Mouse (Mus musculus) adrenal gland, adult 2 months (tissue): ENCODE measurements around the gene Pkib. TPM values are rescaled to one million over a fixed set of nuclear protein-coding genes. Genes with fewer than 3 reads are reported as not detected.

ENCODE experiments used
- DNase-seq: peaks from one replicate; pipeline ENCODE4 v3.0.0; 2021
- polyA plus RNA-seq: library from polyadenylated mRNA; depleted of rRNA; stranded (reverse); fragments of >200 nt; gene quantifications from 2 replicates; pipeline ENCODE4 v1.2.3, GENCODE M21; 2012; rRNA removed
- total RNA-seq, 2 experiments: library from RNA; stranded (reverse); gene quantifications; 2 replicates each; pipeline ENCODE4 v1.2.3; 2021

The Pkib gene
- total and polyA plus RNA-seq, 3 experiments: 0.42 to 2.3 (median 0.98) TPM

DNA sequence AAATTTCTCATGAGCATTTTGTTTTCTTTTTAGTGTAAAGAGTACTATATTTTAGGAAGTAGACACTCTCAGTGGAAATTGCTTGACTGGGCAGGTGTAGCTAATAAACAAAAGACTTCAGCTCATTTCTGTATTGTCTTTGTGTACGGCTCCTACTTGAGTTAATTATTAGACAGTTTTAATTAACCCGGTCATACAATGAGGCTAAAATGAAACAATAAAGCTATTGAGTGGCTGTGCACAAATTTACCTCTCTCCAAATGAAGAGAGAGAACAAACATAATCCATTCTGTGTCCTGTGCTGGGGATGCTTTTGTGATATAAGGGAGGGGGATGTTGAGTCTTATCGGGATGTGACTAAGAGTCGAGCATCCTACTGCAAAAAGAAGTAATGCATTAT lies 109.0 kb downstream of the Pkib start:
- DNase-seq: no peak

DNA sequence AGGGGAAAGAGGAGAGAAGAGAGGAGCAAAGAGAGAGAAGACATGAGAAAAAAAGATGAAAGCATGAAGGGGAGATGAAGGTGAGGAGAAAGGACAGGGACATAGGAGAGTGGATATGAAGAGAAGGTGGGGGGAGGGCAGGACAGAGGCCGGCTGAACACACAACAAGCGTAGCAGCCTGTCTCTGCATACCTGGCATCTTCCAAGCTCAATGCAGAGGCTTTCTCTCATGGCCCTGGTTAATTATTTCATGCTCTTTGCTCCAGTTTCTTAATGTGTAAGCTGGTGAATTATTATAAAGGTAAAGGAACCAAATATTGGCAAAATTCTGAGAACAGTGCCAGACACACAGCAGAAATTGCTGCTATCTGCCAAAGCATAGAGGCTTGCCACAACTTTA lies 109.6 kb downstream of the Pkib start:
- DNase-seq: no peak

DNA sequence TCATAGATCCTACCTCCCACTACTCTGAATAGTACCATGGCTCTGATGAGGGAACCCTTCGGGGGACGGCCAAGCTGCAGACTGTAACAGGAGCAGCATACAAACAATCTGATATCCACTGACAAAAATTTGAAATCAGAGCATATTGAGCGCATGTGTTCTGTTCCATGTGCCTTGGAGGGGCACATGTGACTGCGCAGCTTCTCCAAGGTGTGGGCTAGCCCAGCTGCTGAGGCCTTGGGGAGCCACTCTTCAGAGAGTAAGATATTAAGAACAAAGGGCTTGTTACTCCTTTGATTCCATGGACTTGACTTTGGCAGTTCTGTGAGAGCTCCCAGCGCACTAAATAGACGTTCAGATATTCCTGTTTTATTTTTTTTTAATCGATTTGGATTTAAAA lies 111.3 kb downstream of the Pkib start:
- DNase-seq: no peak

DNA sequence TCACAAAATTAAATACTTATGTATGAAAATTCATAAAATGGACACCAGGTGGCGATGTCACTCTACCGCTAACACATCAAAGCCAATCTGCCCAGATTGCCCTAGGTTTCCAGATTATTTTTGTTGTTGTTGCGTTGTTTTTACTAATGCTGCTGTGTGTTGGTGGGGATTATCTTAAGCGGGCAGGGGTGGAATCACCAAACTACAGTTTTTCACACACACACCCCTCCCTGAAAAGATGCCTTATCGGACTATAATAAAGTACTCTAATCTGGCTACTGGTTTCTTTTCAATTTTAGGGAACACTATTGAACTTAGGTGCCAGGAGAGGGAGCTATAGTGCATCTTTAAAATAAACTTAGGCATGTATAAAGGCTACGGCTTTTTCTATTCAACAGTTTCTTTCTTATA lies 111.8 kb downstream of the Pkib start:
- DNase-seq: peak; percentile 31

DNA sequence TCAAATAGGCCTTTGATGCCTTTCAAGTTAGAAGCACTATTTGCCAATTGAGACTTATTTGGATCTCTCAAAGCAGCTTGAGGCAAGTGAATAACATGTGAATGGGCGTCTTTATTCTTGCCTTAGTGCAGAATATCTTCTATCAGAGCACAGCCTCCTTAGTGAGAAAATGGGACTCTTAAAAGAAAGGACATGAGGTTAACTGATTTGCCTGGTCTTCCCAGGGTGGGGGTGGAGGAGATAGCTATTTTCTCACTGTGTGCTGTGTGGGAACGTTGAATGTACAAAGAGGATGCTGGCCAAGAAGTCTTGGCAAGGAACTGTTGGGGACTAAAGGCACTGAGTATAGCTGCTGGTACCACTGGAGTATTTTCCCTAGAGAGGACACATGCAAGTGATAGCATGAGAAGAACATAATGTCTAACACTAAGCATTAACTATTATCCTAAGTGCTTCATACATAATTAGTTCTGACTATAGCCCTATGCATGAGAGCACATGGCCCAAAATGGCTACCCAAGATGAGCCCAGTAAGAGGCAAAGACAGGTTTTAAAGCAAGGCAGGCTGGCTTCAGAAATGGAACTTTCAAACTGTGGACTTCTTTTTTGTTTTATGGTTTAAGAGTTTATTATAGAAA lies 112.5 kb downstream of the Pkib start:
- DNase-seq: no peak

DNA sequence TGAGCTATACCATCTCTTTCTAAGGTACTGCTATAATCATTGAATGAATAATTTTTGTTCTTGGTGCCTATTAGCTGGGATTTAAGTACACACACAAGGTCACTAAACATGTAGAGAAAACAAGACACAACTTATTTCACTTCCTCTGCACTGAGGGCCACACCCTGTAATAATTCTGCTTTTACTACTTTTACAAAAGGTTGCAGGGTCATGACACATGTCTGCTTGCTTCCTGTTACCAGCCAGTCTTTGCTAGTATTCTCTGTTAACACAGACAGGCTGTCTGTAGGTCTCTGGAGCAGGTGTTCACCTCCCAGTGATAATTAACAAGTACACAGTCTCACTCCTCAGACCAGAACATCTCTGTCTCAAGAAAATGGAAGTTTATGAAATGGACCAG lies 113.7 kb downstream of the Pkib start:
- no peak for DNase-seq

DNA sequence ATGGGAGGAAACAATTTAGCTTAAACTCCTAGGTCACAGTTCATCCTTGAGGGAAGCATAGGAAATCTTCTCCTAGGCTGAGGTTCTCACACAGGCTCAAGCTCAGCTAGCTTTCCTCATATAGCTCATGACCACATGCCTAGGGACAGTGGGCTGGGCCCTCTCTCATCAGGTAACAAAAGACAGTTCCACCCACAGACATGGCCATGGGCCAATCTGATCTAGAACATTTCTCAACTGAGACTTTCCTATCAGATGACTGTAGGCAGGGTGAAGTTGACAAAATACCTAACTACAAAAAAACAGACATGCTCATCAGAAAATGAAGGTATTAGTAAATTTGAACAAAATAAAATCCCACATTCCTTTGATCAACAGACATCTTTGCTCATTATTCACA lies 115.3 kb downstream of the Pkib start:
- DNase-seq: no peak

DNA sequence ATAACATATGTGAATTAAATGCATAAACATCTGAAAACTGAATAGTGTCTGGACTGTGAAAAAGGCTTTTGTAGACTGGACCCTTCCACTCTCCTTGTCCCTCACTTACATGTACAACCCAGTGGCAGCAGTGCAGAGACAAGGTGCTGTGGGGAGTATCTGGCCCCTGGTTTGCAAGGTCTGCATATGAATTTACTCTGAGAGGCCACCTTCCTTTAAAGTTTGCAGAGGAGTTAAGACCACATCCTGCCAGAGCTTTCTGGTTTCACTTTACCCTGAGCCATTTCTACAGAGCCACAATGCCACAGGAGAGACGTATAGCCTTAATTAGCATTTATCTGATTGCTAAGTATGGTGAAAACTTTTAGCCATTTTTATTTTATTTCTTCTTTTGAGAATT lies 121.6 kb downstream of the Pkib start:
- no peak for DNase-seq

DNA sequence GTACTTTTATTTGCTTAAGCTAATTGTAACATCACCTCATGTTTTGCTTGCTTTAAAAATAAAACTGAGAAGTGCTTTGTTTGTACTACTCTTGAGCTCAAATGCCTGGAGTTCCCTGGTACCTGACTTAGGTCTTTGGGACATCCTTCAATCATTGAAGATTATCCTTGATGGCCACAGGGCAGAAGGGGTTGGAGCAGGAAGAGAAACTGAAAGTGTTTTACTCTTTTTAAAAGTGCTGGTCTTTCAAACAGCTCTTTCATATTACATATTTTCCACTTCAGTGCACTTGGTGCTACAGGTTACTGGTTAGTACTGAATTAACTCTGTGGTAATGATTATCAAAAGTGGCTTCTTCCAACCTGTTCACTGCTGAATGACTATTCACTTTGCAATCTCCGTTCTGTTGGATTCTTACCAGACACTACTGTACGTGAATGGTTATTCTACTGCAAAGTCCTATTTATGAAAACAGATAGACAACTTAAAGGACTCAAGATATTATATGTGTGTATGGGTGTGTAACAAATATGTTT lies 123.5 kb downstream of the Pkib start:
- DNase-seq: no peak

DNA sequence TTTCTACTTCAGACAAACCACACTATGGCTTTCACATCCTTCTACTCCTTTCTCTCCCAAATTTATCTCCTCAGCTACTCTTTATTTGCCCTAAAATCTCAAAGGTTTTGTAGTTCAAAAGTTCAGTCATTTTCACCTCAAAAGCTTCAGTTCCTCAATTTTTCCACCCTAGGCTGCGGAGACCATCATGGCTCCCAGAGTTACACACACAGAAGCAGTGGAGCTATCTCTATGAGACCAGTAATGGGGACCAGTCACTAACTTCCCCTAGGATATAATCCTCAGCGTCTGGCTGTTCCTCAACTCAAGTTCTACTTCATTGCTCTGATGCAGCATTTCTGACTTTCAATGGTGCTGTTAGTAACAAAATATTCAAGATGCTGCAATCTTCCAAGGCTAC lies 127.2 kb downstream of the Pkib start:
- no peak for DNase-seq

DNA sequence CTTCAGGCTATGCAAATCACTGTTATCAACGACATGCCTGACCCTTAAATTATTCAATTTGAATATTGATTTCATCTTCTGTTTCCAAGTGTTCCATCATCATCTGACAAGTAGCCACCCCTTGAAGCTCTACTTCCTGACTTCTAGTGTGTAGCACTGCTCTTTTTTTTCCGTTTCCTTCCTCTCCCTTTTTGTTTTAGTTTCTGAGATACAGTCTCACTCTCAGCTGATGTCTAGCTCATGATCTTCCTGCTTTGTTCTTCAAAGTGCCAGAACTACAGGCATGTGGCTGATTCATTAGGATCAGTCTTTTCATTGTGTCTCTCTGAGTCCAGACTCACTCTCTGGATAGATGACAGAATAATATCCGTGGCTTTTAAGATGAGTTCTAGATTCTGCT lies 128.9 kb downstream of the Pkib start:
- no peak for DNase-seq

DNA sequence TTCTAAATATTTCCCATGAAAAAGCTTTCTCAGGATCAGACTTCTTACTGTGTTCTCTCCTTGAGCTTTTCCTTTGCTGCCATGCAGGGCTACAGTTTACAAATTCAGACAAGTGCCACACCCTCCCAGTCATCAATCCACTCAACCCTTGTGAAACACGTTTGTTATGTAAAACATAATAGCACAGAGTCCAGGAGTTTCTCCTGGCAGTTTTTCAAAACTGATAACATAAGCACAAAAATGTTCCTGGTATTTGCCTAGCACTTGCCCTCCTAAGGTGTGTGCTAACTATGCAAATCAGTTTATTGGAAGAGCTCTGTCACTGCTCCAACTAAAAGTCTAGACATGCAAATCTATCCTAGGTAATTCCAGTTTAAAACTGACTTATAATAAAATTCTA lies 131.3 kb downstream of the Pkib start:
- DNase-seq: no peak

DNA sequence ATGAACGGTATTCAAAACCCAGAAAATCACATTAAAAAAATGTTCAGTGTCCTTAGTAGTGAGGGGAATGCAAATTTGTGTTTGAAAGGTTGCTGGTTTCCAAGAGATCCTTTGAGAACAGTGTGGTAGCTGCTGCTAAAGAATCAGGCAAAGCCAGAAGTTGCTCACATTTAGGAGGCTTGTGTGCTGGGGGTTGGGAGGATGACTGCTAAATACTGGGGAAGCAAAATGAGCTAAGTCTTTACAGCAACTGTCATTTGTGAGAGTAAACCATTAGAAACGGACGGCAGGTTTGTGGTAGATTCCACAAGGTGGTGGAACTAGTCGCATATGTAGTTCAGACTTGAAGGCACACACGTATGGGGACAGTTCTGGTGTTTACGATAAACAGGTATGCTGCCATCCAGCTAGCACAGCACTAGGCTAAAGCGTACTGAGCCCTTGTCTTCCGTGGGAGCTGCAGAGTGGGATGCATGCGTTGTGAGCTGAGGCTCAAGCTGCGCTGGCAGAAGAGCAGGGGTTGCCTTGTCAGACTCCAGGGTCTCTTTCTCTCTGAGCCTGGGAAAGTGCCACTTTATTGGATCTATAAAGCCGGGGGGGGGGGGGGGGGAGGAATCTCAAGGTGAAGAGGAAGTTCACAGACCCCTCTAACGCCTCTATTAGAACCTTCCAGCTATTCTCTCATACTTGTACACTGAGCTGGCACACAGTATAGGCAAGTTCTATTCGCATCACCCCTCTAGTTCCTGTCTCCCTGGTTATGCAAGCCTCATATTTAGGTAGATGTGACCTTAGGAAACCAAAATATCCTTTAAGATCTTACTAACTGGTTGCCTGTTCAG lies 151.7 kb downstream of the Pkib start:
- no peak for DNase-seq

DNA sequence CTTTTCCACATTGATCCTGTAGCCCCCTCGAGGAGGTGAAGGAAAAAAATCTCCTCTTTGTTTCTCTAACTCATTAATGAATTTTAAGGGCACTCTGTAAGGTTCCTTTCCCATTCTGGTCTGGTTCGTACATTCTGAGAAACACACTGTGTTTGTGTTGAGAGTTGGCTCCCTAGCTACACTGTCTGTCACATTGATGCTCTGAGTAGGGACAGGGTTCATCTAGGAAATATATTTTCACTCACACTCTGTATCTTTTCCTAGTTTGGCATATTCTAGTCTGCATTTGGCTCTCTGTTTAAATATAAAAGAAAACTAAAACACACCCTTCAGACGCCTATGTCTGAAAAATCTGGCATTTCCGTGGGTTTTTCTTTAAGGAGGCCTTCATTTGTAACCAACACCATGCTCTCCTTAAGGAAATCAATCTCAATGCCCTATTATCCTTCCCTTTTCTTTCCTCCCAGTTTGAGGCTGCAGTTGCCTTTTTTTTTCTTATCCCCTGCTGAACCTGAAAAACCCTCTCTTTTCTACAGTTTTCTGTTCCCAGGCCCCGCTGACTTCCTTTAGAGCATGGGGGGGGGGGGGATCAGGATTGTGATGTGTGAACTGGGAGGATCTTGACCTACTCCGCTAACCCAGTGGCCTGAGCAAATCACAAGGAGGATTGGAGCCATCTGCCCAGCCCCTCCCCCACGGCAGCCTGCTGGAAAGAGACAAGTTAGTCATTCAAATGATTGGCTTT lies 152.5 kb downstream of the Pkib start:
- DNase-seq: peak; percentile 79

DNA sequence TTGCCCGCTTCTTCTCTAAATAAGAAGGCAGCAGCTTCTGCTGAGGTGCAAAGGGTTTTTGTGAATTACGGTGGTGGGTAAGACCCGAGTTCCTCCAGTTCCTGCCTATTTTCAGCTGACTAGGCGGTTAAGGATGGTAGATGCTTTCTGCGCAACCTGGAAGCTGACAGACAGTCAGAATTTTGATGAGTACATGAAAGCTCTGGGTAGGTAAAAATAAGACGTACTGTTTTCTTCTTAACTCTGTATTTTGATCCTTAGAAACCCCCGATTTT lies 153.0 kb downstream of the Pkib start, which contains the start of gene Fabp7:
Gene Fabp7 (plus strand): TSS at position 6 of the 275 bp plus-strand sequence.
- DNase-seq: no peak

DNA sequence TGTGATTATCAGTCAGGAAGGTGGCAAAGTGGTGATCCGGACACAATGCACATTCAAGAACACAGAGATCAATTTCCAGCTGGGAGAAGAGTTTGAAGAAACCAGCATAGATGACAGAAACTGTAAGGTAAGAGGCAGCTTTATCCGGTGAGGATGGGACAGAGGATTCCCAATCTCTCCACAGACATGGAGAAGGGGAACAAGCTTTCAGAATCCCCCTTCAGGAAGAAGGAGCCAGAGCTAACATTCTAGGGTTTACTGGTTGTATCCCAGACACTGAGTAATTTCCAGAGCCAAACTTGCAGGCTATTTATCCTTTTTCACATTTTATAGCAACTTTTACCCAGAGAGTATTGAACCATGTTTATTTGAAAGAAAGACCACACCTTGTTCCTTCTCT lies 153.8 kb downstream of the Pkib start:
- DNase-seq: no peak

Other genes starting within 250 kb of the Pkib start
- 10 to 100 TPM; 15.0 to 17.9 TPM for gene Hsf2, start 145.6 kb upstream of the Pkib start, total RNA-seq
- gene Hsf2, start 145.6 kb upstream of the Pkib start, polyA plus RNA-seq: 1.5 and 1.9 TPM in 2 replicates
- 100 to 1,000 TPM; 319 to 366 TPM for gene Serinc1, start 99.5 kb upstream of the Pkib start, total RNA-seq
- gene Serinc1, start 99.5 kb upstream of the Pkib start, polyA plus RNA-seq: 30.5 and 45.6 TPM in 2 replicates
- gene Fabp7, start 152.9 kb downstream of the Pkib start, total RNA-seq: under 1 TPM; 0.75 to 0.90 TPM
- gene Fabp7, start 152.9 kb downstream of the Pkib start, polyA plus RNA-seq: 0.25 TPM in 1 of 2 replicates, not detected in the other
- 10 to 100 TPM; 46.4 to 53.8 TPM for gene Smpdl3a, start 162.4 kb downstream of the Pkib start, total RNA-seq
- 84.3 and 99.7 TPM in 2 replicates for gene Smpdl3a, start 162.4 kb downstream of the Pkib start, polyA plus RNA-seq